Mouse (Mus musculus) megakaryocyte, embryonic 14.5 days (primary cell): Measurements from ENCODE around the gene Nme9.

Experiments
- FLI1 ChIP-seq: IDR thresholded peaks from 2 replicates; pipeline ENCODE4 v1.6.1; 2012; ENCODE audit warnings: low read length, inconsistent platforms, mixed read lengths
- GATA1 ChIP-seq: IDR thresholded peaks from 3 replicates; pipeline ENCODE4 v1.6.1; 2012; ENCODE audit warnings: mixed read lengths, low read length, inconsistent platforms, borderline replicate concordance

GRCm38 (mm10) chr9:99480764-99481163 lies 29.5 kb downstream of the Nme9 start:
- TF ChIP-seq GATA1 (no peak), FLI1 (no peak)
